Mouse (Mus musculus) kidney, adult 11 months (tissue): Measurements from ENCODE around the gene Rfx5.
A peak's percentile ranks its signal among the peaks of the same experiment; 100 is the strongest.
"Not testable (repeated sequence)": the region's sequence is repeated elsewhere in the genome, so short reads cannot be mapped to it uniquely, and the experiment has no call there.

Experiments used
- DNase-seq: peaks from one replicate; pipeline ENCODE4 v3.0.0; 2022

The Rfx5 gene

GRCm38 (mm10) chr3:94936147-94936546 lies 17.7 kb upstream of the Rfx5 start:
- not testable (repeated sequence) for DNase-seq

GRCm38 (mm10) chr3:94937194-94937593 lies 16.7 kb upstream of the Rfx5 start:
- DNase-seq, result not testable (repeated sequence)

GRCm38 (mm10) chr3:94940033-94940432 lies 13.8 kb upstream of the Rfx5 start:
- DNase-seq, result peak; percentile 67

- DNase-seq, result not testable (repeated sequence)
Observed at GRCm38 (mm10) chr3:94942211-94942967, 11.5 kb upstream of the Rfx5 start.

GRCm38 (mm10) chr3:94943706-94944105 lies 10.2 kb upstream of the Rfx5 start:
- DNase-seq, result not testable (repeated sequence)

- no peak for DNase-seq
Observed at GRCm38 (mm10) chr3:94948066-94948614, 5.7 kb upstream of the Rfx5 start.

GRCm38 (mm10) chr3:94949645-94950044 lies 4.2 kb upstream of the Rfx5 start:
- peak; percentile 75 for DNase-seq

GRCm38 (mm10) chr3:94952806-94953205 lies 1.1 kb upstream of the Rfx5 start:
- DNase-seq, result peak; percentile 62

- no peak for DNase-seq
Observed at GRCm38 (mm10) chr3:94953384-94953763, 501 bp upstream of the Rfx5 start.

- no peak for DNase-seq
Observed at GRCm38 (mm10) chr3:94958295-94958694, 4.4 kb downstream of the Rfx5 start.

- DNase-seq, result no peak
Observed at GRCm38 (mm10) chr3:94959871-94960270, 6.0 kb downstream of the Rfx5 start.

- DNase-seq, result no peak
Observed at GRCm38 (mm10) chr3:94960322-94960721, 6.4 kb downstream of the Rfx5 start.

GRCm38 (mm10) chr3:94964989-94965388 lies 11.1 kb downstream of the Rfx5 start:
- no peak for DNase-seq

GRCm38 (mm10) chr3:94965878-94966277 lies 12.0 kb downstream of the Rfx5 start:
- DNase-seq, result no peak

GRCm38 (mm10) chr3:94972552-94972951 lies 18.7 kb downstream of the Rfx5 start:
- DNase-seq, result no peak

- no peak for DNase-seq
Observed at GRCm38 (mm10) chr3:94973620-94974019, 19.7 kb downstream of the Rfx5 start.

- no peak for DNase-seq
Observed at GRCm38 (mm10) chr3:94974026-94974527, 20.2 kb downstream of the Rfx5 start.

GRCm38 (mm10) chr3:94974528-94975422 lies 20.9 kb downstream of the Rfx5 start, which contains the start of gene Pi4kb:
Pi4kb (plus strand) TSS chr3:94974731.
- peak; percentile 86 for DNase-seq

- no peak for DNase-seq
Observed at GRCm38 (mm10) chr3:94984312-94984711, 30.4 kb downstream of the Rfx5 start.

- no peak for DNase-seq
Observed at GRCm38 (mm10) chr3:94985513-94985912, 31.6 kb downstream of the Rfx5 start.

- peak; percentile 27 for DNase-seq
Observed at GRCm38 (mm10) chr3:94987578-94987977, 33.7 kb downstream of the Rfx5 start.

- DNase-seq, result no peak
Observed at GRCm38 (mm10) chr3:94989159-94989761, 35.4 kb downstream of the Rfx5 start.

- DNase-seq, result peak; percentile 50
Observed at GRCm38 (mm10) chr3:94996946-94997345, 43.1 kb downstream of the Rfx5 start.
